Mouse (Mus musculus) common myeloid progenitor, adult 5-6 weeks (primary cell): ENCODE measurements around the gene Dmac1. TPM values are rescaled to one million over a fixed set of nuclear protein-coding genes. Genes with fewer than 3 reads are reported as not detected.
"Not testable (repeated sequence)": the region's sequence is repeated elsewhere in the genome, so short reads cannot be mapped to it uniquely, and the experiment has no call there.

Source experiments
- ATAC-seq: replicated peaks from 2 replicates; pipeline ENCODE4 v1.8.0; 2016; ENCODE audit warnings: low read depth, mild to moderate bottlenecking, moderate TSS enrichment, inconsistent platforms; ENCODE audit not compliant: poor library complexity, severe bottlenecking
- total RNA-seq: library from RNA; stranded (forward); fragments of 200-1000, 187-1606 nt; gene quantifications from 2 replicates; pipeline ENCODE4 v1.2.3, GENCODE M21; 2017

Dmac1 gene
- total RNA-seq, result 58.2 and 58.4 TPM in 2 replicates

- ATAC-seq, result peak; percentile 95
These were observed at the start of gene Dmac1 for GRCm38 (mm10) chr4:75278197-75279175. TSS of gene Dmac1 (minus strand) at chr4:75278305.

GRCm38 (mm10) chr4:75315431-75315830 is 37.3 kb upstream of the Dmac1 start:
- peak; percentile 92 for ATAC-seq

GRCm38 (mm10) chr4:75315007-75315406 is 36.9 kb upstream of the Dmac1 start:
- ATAC-seq, result peak; percentile 33

GRCm38 (mm10) chr4:75311918-75312317 is 33.8 kb upstream of the Dmac1 start:
- no peak for ATAC-seq

- no peak for ATAC-seq
These were observed 33.2 kb upstream of the Dmac1 start for GRCm38 (mm10) chr4:75311305-75311704.

- ATAC-seq, result no peak
These were observed 22.3 kb upstream of the Dmac1 start for GRCm38 (mm10) chr4:75300205-75300972.

GRCm38 (mm10) chr4:75292315-75292714 is 14.2 kb upstream of the Dmac1 start:
- ATAC-seq, result no peak

GRCm38 (mm10) chr4:75291142-75291541 is 13.0 kb upstream of the Dmac1 start:
- ATAC-seq, result no peak

- ATAC-seq, result peak; percentile 62
These were observed 473 bp downstream of the Dmac1 start for GRCm38 (mm10) chr4:75277467-75278196.

GRCm38 (mm10) chr4:75275737-75276136 is 2.4 kb downstream of the Dmac1 start:
- ATAC-seq, result no peak

GRCm38 (mm10) chr4:75267866-75268265 is 10.2 kb downstream of the Dmac1 start:
- peak; percentile 26 for ATAC-seq

GRCm38 (mm10) chr4:75266773-75267550 is 11.1 kb downstream of the Dmac1 start:
- ATAC-seq, result peak; percentile 80

- ATAC-seq, result no peak
These were observed 13.9 kb downstream of the Dmac1 start for GRCm38 (mm10) chr4:75264219-75264618.

- no peak for ATAC-seq
These were observed 14.5 kb downstream of the Dmac1 start for GRCm38 (mm10) chr4:75263556-75264129.

GRCm38 (mm10) chr4:75262423-75262822 is 15.7 kb downstream of the Dmac1 start:
- 0 out of 2 replicates have a peak, but pooled peaks have one; percentile 22 for ATAC-seq

GRCm38 (mm10) chr4:75260156-75260555 is 17.9 kb downstream of the Dmac1 start:
- ATAC-seq, result no peak

- 0 out of 2 replicates have a peak, but pooled peaks have one; percentile 37 for ATAC-seq
These were observed 18.7 kb downstream of the Dmac1 start for GRCm38 (mm10) chr4:75259447-75259846.

GRCm38 (mm10) chr4:75234602-75235001 is 43.5 kb downstream of the Dmac1 start:
- not testable (repeated sequence) for ATAC-seq
